Mouse (Mus musculus): ENCODE measurements around the gene Zfp524.

DNA sequence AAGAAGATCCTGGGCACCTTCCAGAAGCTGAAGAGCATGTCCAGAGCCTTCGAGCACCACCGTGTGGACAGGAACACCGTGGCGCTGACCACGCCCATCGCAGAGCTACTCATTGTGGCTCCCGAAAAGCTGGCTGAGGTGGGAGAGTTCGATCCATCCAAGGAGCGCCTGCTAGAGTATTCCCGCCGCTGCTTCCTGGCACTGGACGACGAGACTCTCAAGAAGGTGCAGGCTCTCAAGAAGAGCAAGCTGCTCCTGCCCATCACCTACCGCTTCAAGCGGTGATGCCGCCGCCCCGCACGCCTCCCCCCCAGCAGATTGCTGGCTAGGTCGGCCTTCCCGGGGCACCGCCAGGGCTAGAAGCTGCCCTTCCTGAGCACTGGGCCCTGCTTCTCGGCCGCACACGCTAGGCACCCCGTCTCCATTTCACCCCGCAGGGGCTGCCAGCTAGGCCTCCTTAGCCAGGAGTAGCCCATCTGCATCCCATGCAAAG is 46.1 kb downstream of the Zfp524 start:
- TF ChIP-seq CTCF (IDR thresholded peaks at IDR 0.05; ENCODE audit: extremely low read depth, insufficient read depth, insufficient read length, insufficient replicate concordance) = peak; percentile 53; the same call in 1 of the 2 replicates
- no peak for TF ChIP-seq POLR2A (IDR thresholded peaks at IDR 0.05; ENCODE audit: low read depth, low read length)

Data from spleen, adult 2 months (tissue).